Mouse (Mus musculus): Measurements from ENCODE around the gene Tex21. TPM values are rescaled to one million over a fixed set of nuclear protein-coding genes. Genes with fewer than 3 reads are reported as not detected.

Tex21 gene
- not detected for total RNA-seq (2021)
- long read RNA-seq, experiment 1, result 0 reads
- long read RNA-seq, experiment 2, result 0 reads

GRCm38 (mm10) chr12:76246646-76247045 is at the start of gene Tex21:
Gene Tex21 (minus strand): TSS chr12:76246746.
- no peak for DNase-seq

GRCm38 (mm10) chr12:76293192-76293591 is 46.6 kb upstream of the Tex21 start:
- DNase-seq, result peak; percentile 51 to 84

GRCm38 (mm10) chr12:76290271-76290670 is 43.7 kb upstream of the Tex21 start:
- no peak for DNase-seq

GRCm38 (mm10) chr12:76289428-76289827 is 42.9 kb upstream of the Tex21 start:
- DNase-seq, result no peak

GRCm38 (mm10) chr12:76288494-76288893 is 41.9 kb upstream of the Tex21 start:
- DNase-seq, result no peak

- no peak for DNase-seq
Observed at GRCm38 (mm10) chr12:76287986-76288385, 41.4 kb upstream of the Tex21 start.

GRCm38 (mm10) chr12:76285418-76285817 is 38.9 kb upstream of the Tex21 start:
- no peak for DNase-seq

GRCm38 (mm10) chr12:76282532-76283173 is 36.1 kb upstream of the Tex21 start:
- no peak for DNase-seq

- no peak for DNase-seq
Observed at GRCm38 (mm10) chr12:76282132-76282531, 35.6 kb upstream of the Tex21 start.

- DNase-seq, result no peak
Observed at GRCm38 (mm10) chr12:76281111-76281660, 34.6 kb upstream of the Tex21 start.

- no peak for DNase-seq
Observed at GRCm38 (mm10) chr12:76280556-76280955, 34.0 kb upstream of the Tex21 start.

GRCm38 (mm10) chr12:76278209-76278608 is 31.7 kb upstream of the Tex21 start:
- DNase-seq, result no peak

- no peak for DNase-seq
Observed at GRCm38 (mm10) chr12:76272610-76273524, 26.3 kb upstream of the Tex21 start.

- no peak for DNase-seq
Observed at GRCm38 (mm10) chr12:76271516-76271915, 25.0 kb upstream of the Tex21 start.

- DNase-seq, result no peak
Observed at GRCm38 (mm10) chr12:76269196-76269595, 22.6 kb upstream of the Tex21 start.

- no peak for DNase-seq
Observed at GRCm38 (mm10) chr12:76268686-76269085, 22.1 kb upstream of the Tex21 start.

GRCm38 (mm10) chr12:76266875-76267274 is 20.3 kb upstream of the Tex21 start:
- peak; percentile 28 to 45 for DNase-seq

GRCm38 (mm10) chr12:76265001-76265400 is 18.5 kb upstream of the Tex21 start:
- DNase-seq, result no peak

GRCm38 (mm10) chr12:76264325-76264965 is 17.9 kb upstream of the Tex21 start:
- peak; percentile 23 to 52 for DNase-seq

- DNase-seq, result no peak
Observed at GRCm38 (mm10) chr12:76263876-76264275, 17.3 kb upstream of the Tex21 start.

GRCm38 (mm10) chr12:76262918-76263317 is 16.4 kb upstream of the Tex21 start:
- no peak for DNase-seq

GRCm38 (mm10) chr12:76261556-76261955 is 15.0 kb upstream of the Tex21 start:
- DNase-seq, result no peak

GRCm38 (mm10) chr12:76260673-76261072 is 14.1 kb upstream of the Tex21 start:
- DNase-seq, result no peak

All from heart, adult 18-20 months (tissue).